Mouse (Mus musculus): ENCODE data around the gene Dek. TPM values are rescaled to one million over a fixed set of nuclear protein-coding genes. Genes with fewer than 3 reads are reported as not detected.

The Dek gene
- total RNA-seq, 2 experiments from 2014 or later: 55.3 to 58.2 TPM

GRCm38 (mm10) chr13:47112056-47112455 lies 6.1 kb upstream of the Dek start:
- DNase-seq (ENCODE audit: low spot score in 2 of 2): no peak

- no peak for DNase-seq (ENCODE audit: low spot score in 2 of 2)
These were observed 5.2 kb upstream of the Dek start for GRCm38 (mm10) chr13:47111185-47111584.

- no peak for DNase-seq (ENCODE audit: low spot score in 2 of 2)
These were observed 3.2 kb upstream of the Dek start for GRCm38 (mm10) chr13:47109239-47109638.

- no peak for DNase-seq (ENCODE audit: low spot score in 2 of 2)
These were observed 533 bp upstream of the Dek start for GRCm38 (mm10) chr13:47106580-47106888.

- peak in 1 of 2 experiments; percentile 28 for DNase-seq (ENCODE audit: low spot score in 2 of 2)
These were observed 1.0 kb downstream of the Dek start for GRCm38 (mm10) chr13:47104856-47105541.

GRCm38 (mm10) chr13:47104146-47104545 lies 1.9 kb downstream of the Dek start:
- no peak for DNase-seq (ENCODE audit: low spot score in 2 of 2)

- DNase-seq (ENCODE audit: low spot score in 2 of 2): no peak
These were observed 5.4 kb downstream of the Dek start for GRCm38 (mm10) chr13:47100587-47100986.

GRCm38 (mm10) chr13:47099265-47099664 lies 6.7 kb downstream of the Dek start:
- DNase-seq (ENCODE audit: low spot score in 2 of 2): no peak

- no peak for DNase-seq (ENCODE audit: low spot score in 2 of 2)
These were observed 9.4 kb downstream of the Dek start for GRCm38 (mm10) chr13:47096591-47096990.

- no peak for DNase-seq (ENCODE audit: low spot score in 2 of 2)
These were observed 12.2 kb downstream of the Dek start for GRCm38 (mm10) chr13:47093791-47094190.

- DNase-seq (ENCODE audit: low spot score in 2 of 2): no peak
These were observed 16.7 kb downstream of the Dek start for GRCm38 (mm10) chr13:47089271-47089670.

GRCm38 (mm10) chr13:47088433-47088832 lies 17.6 kb downstream of the Dek start:
- no peak for DNase-seq (ENCODE audit: low spot score in 2 of 2)

GRCm38 (mm10) chr13:47080905-47081505 lies 25.0 kb downstream of the Dek start:
- DNase-seq (ENCODE audit: low spot score in 2 of 2): no peak

GRCm38 (mm10) chr13:47078799-47079198 lies 27.2 kb downstream of the Dek start:
- no peak for DNase-seq (ENCODE audit: low spot score in 2 of 2)

GRCm38 (mm10) chr13:47077367-47077766 lies 28.6 kb downstream of the Dek start:
- no peak for DNase-seq (ENCODE audit: low spot score in 2 of 2)

- DNase-seq (ENCODE audit: low spot score in 2 of 2): no peak
These were observed 29.8 kb downstream of the Dek start for GRCm38 (mm10) chr13:47076156-47076555.

GRCm38 (mm10) chr13:47072484-47072883 lies 33.5 kb downstream of the Dek start:
- DNase-seq (ENCODE audit: low spot score in 2 of 2): no peak

GRCm38 (mm10) chr13:47071871-47072270 lies 34.1 kb downstream of the Dek start:
- no peak for DNase-seq (ENCODE audit: low spot score in 2 of 2)

GRCm38 (mm10) chr13:47070329-47071080 lies 35.5 kb downstream of the Dek start:
- no peak for DNase-seq (ENCODE audit: low spot score in 2 of 2)

- no peak for DNase-seq (ENCODE audit: low spot score in 2 of 2)
These were observed 39.0 kb downstream of the Dek start for GRCm38 (mm10) chr13:47067001-47067400.

GRCm38 (mm10) chr13:47066516-47066915 lies 39.5 kb downstream of the Dek start:
- no peak for DNase-seq (ENCODE audit: low spot score in 2 of 2)

- no peak for DNase-seq (ENCODE audit: low spot score in 2 of 2)
These were observed 41.8 kb downstream of the Dek start for GRCm38 (mm10) chr13:47063985-47064760.
